Mouse (Mus musculus): Measurements from ENCODE around the gene Ndufs7.

- TF ChIP-seq ZNF384 (IDR thresholded peaks at IDR 0.05; ENCODE audit: low read depth, low read length) (no peak), TCF12 (IDR thresholded peaks at IDR 0.05; ENCODE audit: low read depth, low read length) (peak; percentile 93), CTCF (IDR thresholded peaks at IDR 0.05 in 2 of 3, conservative IDR thresholded peaks at IDR 0.05 in 1 of 3; ENCODE audit: control insufficient read depth in 1 of 3, insufficient read depth in 1 of 3, low read depth in 2 of 3, low read length in 3 of 3, poor library complexity in 1 of 3, severe bottlenecking in 1 of 3) (peak; percentile 21 to 88 (median 85); a peak in 5 of 6 replicates), ZC3H11A (IDR thresholded peaks at IDR 0.05; ENCODE audit: low read depth, low read length) (no peak), KAT2A (conservative IDR thresholded peaks at IDR 0.05; ENCODE audit: low read depth, low read length) (peak; percentile 86), EP300 (IDR thresholded peaks at IDR 0.05; ENCODE audit: low read depth in 1 of 2, low read length in 2 of 2) (no peak; a peak in 1 of 4 replicates), CHD2 (IDR thresholded peaks at IDR 0.05; ENCODE audit: low read length) (peak; percentile 92), GATA1 (IDR thresholded peaks at IDR 0.05; ENCODE audit: low read depth, low read length) (peak; percentile 44), HCFC1 (IDR thresholded peaks at IDR 0.05; ENCODE audit: low read depth, low read length) (peak; percentile 94), POLR2A (IDR thresholded peaks at IDR 0.05; ENCODE audit: control insufficient read depth in 1 of 2, insufficient read depth in 1 of 2, low read depth in 1 of 2, low read length in 2 of 2, poor library complexity in 1 of 2) (peak; percentile 94 to 98), MEF2A (IDR thresholded peaks at IDR 0.05; ENCODE audit: extremely low read depth, insufficient replicate concordance, low read depth, low read length, poor library complexity, severe bottlenecking) (no peak), MAFK (IDR thresholded peaks at IDR 0.05; ENCODE audit: borderline replicate concordance, low read depth, low read length) (no peak)
Measured at GRCm38 (mm10) chr10:80292251-80293146, 43.6 kb downstream of the Ndufs7 start, which contains the start of gene Rps15.

Data from MEL (cell line).